ENCODE assay signal across 25 mouse cellular contexts in the genomic region with DNA sequence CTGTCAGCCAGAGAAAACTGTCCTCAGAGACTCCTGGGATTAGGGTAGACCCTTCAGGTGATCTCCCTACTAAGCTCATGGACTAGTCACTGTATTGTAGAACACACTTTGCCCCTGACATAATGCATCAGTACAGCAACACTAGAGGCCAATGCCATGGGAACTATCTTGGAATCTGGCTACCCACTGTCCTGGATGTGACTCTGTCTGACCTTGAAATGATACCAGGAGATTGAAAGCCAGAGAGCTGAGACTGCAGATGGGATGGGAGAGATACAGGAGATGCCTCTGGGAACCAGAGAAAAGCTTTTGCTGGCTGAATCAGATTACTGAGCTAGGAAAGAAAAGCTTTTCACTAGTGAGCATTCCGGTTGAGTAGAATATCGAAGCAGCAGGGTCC.
DNase-seq lines count a peak whose midpoint lies in the region; ATAC-seq lines count a peak whose summit lies in the region.
"Had no signal": no experiment of that assay in that cellular context is flagged by ENCODE, and none has a peak within 500 bp of the region (broad histone marks: within the 10 kb centered on the region; RNA-seq: fewer than 3 reads in every experiment).

No protein-coding gene starts in this region.

- no peak overlapping the region for H3K27ac ChIP-seq in forebrain, embryonic 11.5 days (ENCODE audit: low read depth, low read length)
- H3K27ac ChIP-seq in forebrain, embryonic 15.5 days (replicated peaks), result no peak overlapping the region
- H3K27ac ChIP-seq: embryonic facial prominence, embryonic 10.5 days; embryonic facial prominence, embryonic 13.5 days; forebrain, embryonic 13.5 days; hindbrain, embryonic 12.5 days; hindbrain, embryonic 15.5 days; intestine, embryonic 15.5 days had no signal

- no peaks in the 10 kb centered on the region for H3K9me3 ChIP-seq in forebrain, embryonic 11.5 days (ENCODE audit: control insufficient read depth, low read length)
- H3K9me3 ChIP-seq in forebrain, embryonic 15.5 days, result no peaks in the 10 kb centered on the region
- H3K9me3 ChIP-seq: embryonic facial prominence, embryonic 10.5 days; embryonic facial prominence, embryonic 13.5 days; forebrain, embryonic 13.5 days; hindbrain, embryonic 12.5 days; hindbrain, embryonic 15.5 days; intestine, embryonic 15.5 days had no signal

- no peak overlapping the region for H3K4me3 ChIP-seq in forebrain, embryonic 11.5 days (ENCODE audit: low read depth, low read length)
- H3K4me3 ChIP-seq in forebrain, embryonic 15.5 days, result no peak overlapping the region
- H3K4me3 ChIP-seq: embryonic facial prominence, embryonic 10.5 days; embryonic facial prominence, embryonic 13.5 days; erythroblast, embryonic 14.5 days; forebrain, embryonic 13.5 days; hindbrain, embryonic 12.5 days; hindbrain, embryonic 15.5 days; intestine, embryonic 15.5 days had no signal

- 93% methylated on average over 2 of the region's 2 CpGs for WGBS in forebrain, embryonic 11.5 days
- WGBS in forebrain, embryonic 15.5 days, result 87% methylated on average over 2 of the region's 2 CpGs

- H3K36me3 ChIP-seq in forebrain, embryonic 11.5 days (ENCODE audit: control insufficient read depth, insufficient read depth, low read length), result no peaks in the 10 kb centered on the region
- H3K36me3 ChIP-seq in forebrain, embryonic 15.5 days, result no peaks in the 10 kb centered on the region
- H3K36me3 ChIP-seq: embryonic facial prominence, embryonic 10.5 days; embryonic facial prominence, embryonic 13.5 days; hindbrain, embryonic 12.5 days; hindbrain, embryonic 15.5 days; intestine, embryonic 15.5 days had no signal

- no peak overlapping the region for H3K4me2 ChIP-seq in forebrain, embryonic 11.5 days (ENCODE audit: low read depth, low read length, severe bottlenecking)
- no peak overlapping the region for H3K4me2 ChIP-seq in forebrain, embryonic 15.5 days (replicated peaks)
- H3K4me2 ChIP-seq: embryonic facial prominence, embryonic 13.5 days; forebrain, embryonic 13.5 days; heart, embryonic 11.5 days; hindbrain, embryonic 12.5 days; hindbrain, embryonic 15.5 days; intestine, embryonic 15.5 days had no signal

- H3K4me1 ChIP-seq in forebrain, embryonic 11.5 days (replicated peaks; ENCODE audit: control insufficient read depth, insufficient read depth, low read length), result no peaks in the 10 kb centered on the region
- no peaks in the 10 kb centered on the region for H3K4me1 ChIP-seq in forebrain, embryonic 15.5 days
- H3K4me1 ChIP-seq: forebrain, embryonic 13.5 days; intestine, embryonic 15.5 days had no signal

- DNase-seq in adrenal gland, adult (ENCODE audit: inconsistent age in 2 of 2, low spot score in 1 of 2), result peak; percentile 56 to 73
- no peak for DNase-seq in adrenal gland, adult 18-20 months (ENCODE audit: low spot score in 2 of 2)
- DNase-seq in forebrain, embryonic 11.5 days (ENCODE audit: low spot score), result peak; percentile 21
- peak; percentile 2 for DNase-seq in kidney, postnatal 10 days
- DNase-seq in kidney, adult 11 months, result no peak
- DNase-seq: adrenal gland, postnatal 10 days; cerebellum, adult 11-12 months; cerebellum, adult 8-10 months; cerebellum, postnatal 10 days; cerebellum, postnatal 36 days; embryo, embryonic 11 days; forebrain, postnatal 0 days; gastrocnemius, postnatal 25 days; heart, adult 18-20 months; kidney, adult 2 months had no signal

- no peak for ATAC-seq in forebrain, embryonic 11.5 days (replicated peaks; ENCODE audit: low FRiP score)
- no peak for ATAC-seq in forebrain, embryonic 15.5 days (replicated peaks)
- ATAC-seq: activated CD4-positive, CD25-positive, alpha-beta regulatory T cell, adult 4 months; forebrain, embryonic 13.5 days; forebrain, postnatal 0 days; intestine, embryonic 15.5 days had no signal

- no peaks in the 10 kb centered on the region for H3K27me3 ChIP-seq in forebrain, embryonic 11.5 days (ENCODE audit: control insufficient read depth, insufficient read depth, low read length)
- H3K27me3 ChIP-seq in forebrain, embryonic 15.5 days, result no peaks in the 10 kb centered on the region
- H3K27me3 ChIP-seq: embryonic facial prominence, embryonic 13.5 days; forebrain, embryonic 13.5 days; hindbrain, embryonic 12.5 days; hindbrain, embryonic 15.5 days; intestine, embryonic 15.5 days had no signal

- no peak overlapping the region for H3K9ac ChIP-seq in forebrain, embryonic 11.5 days (ENCODE audit: low read length)
- H3K9ac ChIP-seq in forebrain, embryonic 15.5 days (replicated peaks), result no peak overlapping the region
- H3K9ac ChIP-seq: embryonic facial prominence, embryonic 13.5 days; forebrain, embryonic 13.5 days; forebrain, postnatal 0 days; hindbrain, embryonic 12.5 days; hindbrain, embryonic 15.5 days; intestine, embryonic 15.5 days had no signal

Comparison
In these comparisons a context has a peak if more than half of its experiments do, and no peak if none do; other contexts are left out.
1. DNase-seq: peak in adrenal gland, adult (2 of 2), forebrain, embryonic 11.5 days (single experiment) and kidney, postnatal 10 days (single experiment); none in adrenal gland, adult 18-20 months (0 of 2) and kidney, adult 11 months (single experiment).